Mouse (Mus musculus) adrenal gland, postnatal 4 days (tissue): ENCODE measurements around the gene Schip1. TPM values are rescaled to one million over a fixed set of nuclear protein-coding genes. Genes with fewer than 3 reads are reported as not detected.

Source experiments
- DNase-seq, 2 experiments: peaks; one replicate each; pipeline ENCODE4 v3.0.0; 2021 to 2022; ENCODE audit warnings: low spot score in 2 of 2, mixed read lengths in 2 of 2
- total RNA-seq, 2 experiments: library from RNA; stranded (reverse); gene quantifications; 2 replicates each; pipeline ENCODE4 v1.2.3; 2021

Schip1 gene
- total RNA-seq, 2 experiments from 2014 or later: 27.5 to 31.2 TPM

GRCm38 (mm10) chr3:68606730-68607129 is 542.1 kb downstream of the Schip1 start:
- no peak for DNase-seq

- DNase-seq: no peak
Measured at GRCm38 (mm10) chr3:68607336-68607735, 542.7 kb downstream of the Schip1 start.

- no peak for DNase-seq
Measured at GRCm38 (mm10) chr3:68608848-68609497, 544.4 kb downstream of the Schip1 start.

- no peak for DNase-seq
Measured at GRCm38 (mm10) chr3:68610011-68610410, 545.4 kb downstream of the Schip1 start.

- DNase-seq: no peak
Measured at GRCm38 (mm10) chr3:68610598-68611261, 546.1 kb downstream of the Schip1 start.

GRCm38 (mm10) chr3:68615042-68615810 is 550.6 kb downstream of the Schip1 start:
- DNase-seq: no peak

GRCm38 (mm10) chr3:68616363-68616762 is 551.8 kb downstream of the Schip1 start:
- DNase-seq: no peak

GRCm38 (mm10) chr3:68617708-68618107 is 553.1 kb downstream of the Schip1 start:
- DNase-seq: no peak

- DNase-seq: no peak
Measured at GRCm38 (mm10) chr3:68619097-68619496, 554.5 kb downstream of the Schip1 start.

- DNase-seq: no peak
Measured at GRCm38 (mm10) chr3:68621971-68622370, 557.4 kb downstream of the Schip1 start.

- no peak for DNase-seq
Measured at GRCm38 (mm10) chr3:68623036-68623435, 558.4 kb downstream of the Schip1 start.

- DNase-seq: no peak
Measured at GRCm38 (mm10) chr3:68624471-68624870, 559.9 kb downstream of the Schip1 start.

GRCm38 (mm10) chr3:68630261-68630660 is 565.7 kb downstream of the Schip1 start:
- no peak for DNase-seq

GRCm38 (mm10) chr3:68630821-68631220 is 566.2 kb downstream of the Schip1 start:
- no peak for DNase-seq

GRCm38 (mm10) chr3:68632714-68633113 is 568.1 kb downstream of the Schip1 start:
- no peak for DNase-seq

- no peak for DNase-seq
Measured at GRCm38 (mm10) chr3:68633577-68633976, 569.0 kb downstream of the Schip1 start.

- DNase-seq: no peak
Measured at GRCm38 (mm10) chr3:68637960-68638359, 573.4 kb downstream of the Schip1 start.

GRCm38 (mm10) chr3:68638703-68639102 is 574.1 kb downstream of the Schip1 start:
- DNase-seq: no peak

GRCm38 (mm10) chr3:68642935-68643334 is 578.3 kb downstream of the Schip1 start:
- no peak for DNase-seq

GRCm38 (mm10) chr3:68646387-68647130 is 582.0 kb downstream of the Schip1 start:
- no peak for DNase-seq

GRCm38 (mm10) chr3:68647282-68647681 is 582.7 kb downstream of the Schip1 start:
- DNase-seq: no peak
